Mouse (Mus musculus): ENCODE measurements around the gene Rapsn. TPM values are rescaled to one million over a fixed set of nuclear protein-coding genes. Genes with fewer than 3 reads are reported as not detected.

Gene Rapsn
- total and polyA plus RNA-seq, 3 experiments, result 0.15 TPM; not detected in 2

DNA sequence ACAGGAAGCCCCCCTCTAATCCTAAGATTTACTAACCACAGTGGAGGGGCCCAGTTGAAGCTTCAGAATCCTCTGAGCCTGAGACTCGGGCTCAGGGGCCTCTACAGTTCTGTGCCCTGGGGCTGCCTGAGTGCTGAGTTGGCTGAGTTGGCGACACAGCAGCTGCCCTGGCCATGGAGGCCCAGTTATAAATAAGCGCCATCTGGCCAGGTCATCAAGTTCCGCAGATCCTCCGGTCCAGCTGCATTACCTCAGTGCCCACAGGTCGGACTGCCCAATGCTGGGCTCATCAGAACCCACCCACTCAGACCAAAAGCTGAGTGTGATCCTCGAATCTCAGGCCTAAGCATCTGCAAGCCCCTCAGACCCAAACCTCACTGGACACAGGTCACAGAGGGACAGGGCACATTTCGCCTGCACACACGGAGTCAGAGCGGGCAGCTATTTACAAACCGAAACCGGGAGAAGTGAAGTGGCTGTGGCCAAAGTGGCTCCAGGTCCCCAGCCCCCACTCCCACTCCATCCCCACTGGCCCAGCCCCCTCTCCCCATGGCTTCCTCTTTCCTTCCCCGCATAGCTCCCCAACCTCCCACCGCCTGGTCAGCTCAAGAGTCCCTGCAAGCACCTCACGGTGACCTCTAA lies 48.9 kb downstream of the Rapsn start:
- no peak for TF ChIP-seq ZMIZ1 (IDR thresholded peaks at IDR 0.05; ENCODE audit: low read depth, low read length)
- in situ Hi-C loops (cut with MboI; ENCODE audit: low pct_ligation_motif_present, low pct_unique_long_range_greater_than_20kb, low sequenced_read_pairs), result no loop called here
- H3K4me3 ChIP-seq (replicated peaks in 1 of 3; ENCODE audit: low read depth in 2 of 3, low read length in 2 of 3, poor library complexity in 1 of 3), result no peak overlapping the region
- H3K9ac ChIP-seq (ENCODE audit: insufficient read depth, low read depth), result no peak overlapping the region
- no peak overlapping the region for H3K4me2 ChIP-seq (ENCODE audit: insufficient read depth, low read depth, poor library complexity, severe bottlenecking)
- peaks cover 39 to 82% of the 10 kb centered on the region in 2 experiments for H3K4me1 ChIP-seq (ENCODE audit: control insufficient read depth in 1 of 2, insufficient read depth in 2 of 2)
- H3K27me3 ChIP-seq (replicated peaks), result no peaks in the 10 kb centered on the region
- no peaks in the 10 kb centered on the region for H3K9me3 ChIP-seq (replicated peaks; ENCODE audit: low read length)
- H3K36me3 ChIP-seq (replicated peaks in 1 of 2; ENCODE audit: control insufficient read depth in 1 of 2, insufficient read depth in 1 of 2, low read length in 1 of 2), result no peaks in the 10 kb centered on the region
- no peak overlapping the region for H3K27ac ChIP-seq (ENCODE audit: insufficient read depth, low read depth)
- no peak for DNase-seq (ENCODE audit: extremely low read depth)
- dilution Hi-C loops (cut with MboI; ENCODE audit: extremely low pct_ligation_motif_present, extremely low pct_unique_long_range_greater_than_20kb, low sequenced_read_pairs), result no loop called here
- no peaks in the 10 kb centered on the region for H3K79me2 ChIP-seq (replicated peaks; ENCODE audit: control insufficient read depth, extremely low read depth, insufficient read depth, poor library complexity, severe bottlenecking)

DNA sequence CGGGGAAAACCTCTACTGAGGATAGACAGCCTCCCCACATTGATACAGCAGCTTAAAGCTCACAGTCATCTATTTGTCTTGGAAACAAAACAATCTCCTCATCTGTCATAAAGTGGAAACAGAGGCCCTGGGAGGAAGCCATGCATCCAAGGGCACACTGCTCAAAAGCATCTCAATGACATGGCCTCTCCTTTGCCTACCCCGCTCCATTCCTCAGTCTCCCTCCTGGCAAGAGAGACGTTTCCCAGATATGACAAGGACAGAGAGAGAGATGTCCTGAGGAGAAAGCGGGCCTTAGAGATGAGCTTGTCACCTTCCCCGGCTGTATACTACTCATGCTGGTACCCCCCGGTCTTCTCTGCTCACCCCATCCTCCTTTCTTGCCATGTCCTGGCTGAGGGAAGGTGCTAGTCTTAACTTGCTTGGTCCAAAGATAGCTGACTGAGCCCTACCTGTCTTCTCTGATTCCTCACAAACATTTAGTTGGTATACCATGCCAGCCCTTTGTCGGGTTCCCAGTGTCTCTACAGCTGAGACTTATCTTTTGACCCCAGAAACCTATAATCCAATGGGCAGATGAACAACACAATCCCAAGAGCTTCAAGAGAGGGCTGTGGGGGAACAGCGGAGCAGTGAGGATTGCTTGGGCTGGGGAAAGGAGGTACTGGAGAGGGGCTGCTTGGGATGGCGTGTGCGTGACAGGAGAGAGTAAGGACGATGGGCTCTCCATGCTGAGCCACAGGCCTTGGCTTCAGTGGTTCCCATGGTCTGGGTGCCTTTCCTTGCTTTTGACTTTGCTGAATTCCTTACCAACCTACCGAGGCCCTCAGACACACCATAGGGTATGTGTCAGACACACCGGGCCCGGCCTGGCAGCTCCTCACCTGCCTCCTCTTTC lies 50.3 kb downstream of the Rapsn start:
- DNase-seq (ENCODE audit: extremely low read depth), result no peak
- TF ChIP-seq ZC3H11A (IDR thresholded peaks at IDR 0.05; ENCODE audit: low read depth, low read length), result no peak
- no peak for TF ChIP-seq SIN3A (IDR thresholded peaks at IDR 0.05; ENCODE audit: low read length)
- no peak for TF ChIP-seq NELFE (IDR thresholded peaks at IDR 0.05; ENCODE audit: low read depth, low read length)
- no peak for TF ChIP-seq GABPA (IDR thresholded peaks at IDR 0.05; ENCODE audit: insufficient replicate concordance, low read depth, low read length)
- Histone ChIP-seq H3K27ac (ENCODE audit: insufficient read depth, low read depth) (no peak overlapping the region), H3K36me3 (replicated peaks in 1 of 2; ENCODE audit: control insufficient read depth in 1 of 2, insufficient read depth in 1 of 2, low read length in 1 of 2) (no peaks in the 10 kb centered on the region), H3K9me3 (replicated peaks; ENCODE audit: low read length) (no peaks in the 10 kb centered on the region), H3K4me2 (ENCODE audit: insufficient read depth, low read depth, poor library complexity, severe bottlenecking) (no peak overlapping the region), H3K4me3 (replicated peaks in 1 of 3; ENCODE audit: low read depth in 2 of 3, low read length in 2 of 3, poor library complexity in 1 of 3) (no peak overlapping the region), H3K9ac (ENCODE audit: insufficient read depth, low read depth) (no peak overlapping the region), H3K79me2 (replicated peaks; ENCODE audit: control insufficient read depth, extremely low read depth, insufficient read depth, poor library complexity, severe bottlenecking) (no peaks in the 10 kb centered on the region), H3K4me1 (ENCODE audit: control insufficient read depth in 1 of 2, insufficient read depth in 2 of 2) (peaks cover 37 to 77% of the 10 kb centered on the region in 2 experiments), H3K27me3 (replicated peaks) (no peaks in the 10 kb centered on the region)
- in situ Hi-C loops (cut with MboI; ENCODE audit: low pct_ligation_motif_present, low pct_unique_long_range_greater_than_20kb, low sequenced_read_pairs) (no loop called here), dilution Hi-C loops (cut with MboI; ENCODE audit: extremely low pct_ligation_motif_present, extremely low pct_unique_long_range_greater_than_20kb, low sequenced_read_pairs) (no loop called here)

DNA sequence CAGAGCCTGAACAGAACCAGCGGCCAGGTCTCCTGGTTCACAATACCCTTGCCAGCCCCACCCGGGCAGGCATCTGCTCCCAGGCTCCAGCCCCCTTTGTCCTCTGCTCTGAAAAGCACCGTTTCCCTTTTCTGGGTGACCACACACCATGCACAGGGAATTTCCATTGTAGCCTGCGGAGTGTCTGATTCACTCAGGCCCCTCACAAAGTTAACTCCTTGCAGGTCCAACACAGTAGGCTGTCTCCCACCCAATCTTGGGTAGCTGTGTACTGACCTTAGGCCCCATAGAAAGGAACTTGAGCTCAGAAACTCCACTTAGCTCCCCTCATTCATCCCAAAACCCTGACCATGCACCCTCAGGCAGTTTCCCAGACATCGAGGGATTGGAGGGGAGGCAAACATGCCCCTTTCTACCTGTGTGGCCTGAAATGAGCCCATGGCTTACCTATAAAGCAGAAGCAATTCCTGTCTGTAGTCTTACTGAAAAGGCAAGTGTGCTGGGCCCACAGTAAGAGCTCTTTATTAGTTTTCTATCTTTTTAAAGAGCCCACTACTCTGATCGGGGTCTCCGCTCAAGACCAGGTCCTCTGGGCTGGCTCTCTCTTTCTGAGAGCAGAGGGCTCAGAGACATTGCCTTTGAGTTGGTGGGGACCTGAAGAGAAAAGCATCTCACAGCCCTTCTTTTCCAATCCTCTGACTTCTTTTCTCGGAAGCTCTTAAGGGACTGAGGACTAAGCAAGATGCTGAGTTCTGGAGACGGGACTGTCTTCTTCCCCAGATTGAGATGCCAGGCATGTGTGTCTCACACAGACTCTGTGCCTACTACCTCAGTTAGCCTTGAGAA lies 51.2 kb downstream of the Rapsn start:
- in situ Hi-C loops (cut with MboI; ENCODE audit: low pct_ligation_motif_present, low pct_unique_long_range_greater_than_20kb, low sequenced_read_pairs), result no loop called here
- TF ChIP-seq GABPA (IDR thresholded peaks at IDR 0.05; ENCODE audit: insufficient replicate concordance, low read depth, low read length) (no peak), IRF4 (IDR thresholded peaks at IDR 0.05; ENCODE audit: low read depth, low read length) (0 out of 2 replicates have a peak, but pooled peaks have one; percentile 26), EP300 (IDR thresholded peaks at IDR 0.05; ENCODE audit: low read length) (peak; percentile 17; the same call in 1 of the 2 replicates)
- no peak overlapping the region for H3K4me3 ChIP-seq (replicated peaks in 1 of 3; ENCODE audit: low read depth in 2 of 3, low read length in 2 of 3, poor library complexity in 1 of 3)
- dilution Hi-C loops (cut with MboI; ENCODE audit: extremely low pct_ligation_motif_present, extremely low pct_unique_long_range_greater_than_20kb, low sequenced_read_pairs), result no loop called here
- H3K27ac ChIP-seq (ENCODE audit: insufficient read depth, low read depth), result no peak overlapping the region
- no peaks in the 10 kb centered on the region for H3K36me3 ChIP-seq (replicated peaks in 1 of 2; ENCODE audit: control insufficient read depth in 1 of 2, insufficient read depth in 1 of 2, low read length in 1 of 2)
- no peaks in the 10 kb centered on the region for H3K79me2 ChIP-seq (replicated peaks; ENCODE audit: control insufficient read depth, extremely low read depth, insufficient read depth, poor library complexity, severe bottlenecking)
- H3K9me3 ChIP-seq (replicated peaks; ENCODE audit: low read length), result no peaks in the 10 kb centered on the region
- no peak for DNase-seq (ENCODE audit: extremely low read depth)
- no peaks in the 10 kb centered on the region for H3K27me3 ChIP-seq (replicated peaks)
- H3K4me2 ChIP-seq (ENCODE audit: insufficient read depth, low read depth, poor library complexity, severe bottlenecking), result no peak overlapping the region
- H3K4me1 ChIP-seq (ENCODE audit: control insufficient read depth in 1 of 2, insufficient read depth in 2 of 2), result peaks cover 31 to 70% of the 10 kb centered on the region in 2 experiments
- H3K9ac ChIP-seq (ENCODE audit: insufficient read depth, low read depth), result no peak overlapping the region

Measured in CH12.LX (cell line).